Mouse (Mus musculus): Measurements from ENCODE around the gene Poll. TPM values are rescaled to one million over a fixed set of nuclear protein-coding genes. Genes with fewer than 3 reads are reported as not detected.

Poll gene
- polyA plus RNA-seq, 1 experiment from 2014 or later = 15.0 TPM

- Histone ChIP-seq H3K4me3 (no peak overlapping the region), H3K36me3 (peaks cover 43% of the 10 kb centered on the region), H3K9me3 (replicated peaks) (no peaks in the 10 kb centered on the region), H3K27me3 (replicated peaks) (no peaks in the 10 kb centered on the region), H3K9ac (no peak overlapping the region), H3K4me1 (replicated peaks) (peaks cover 62% of the 10 kb centered on the region), H3K4me2 (no peak overlapping the region), H3K27ac (ENCODE audit: poor library complexity, severe bottlenecking) (no peak overlapping the region)
- 68% methylated on average over 14 of the region's 14 CpGs for WGBS
- no peak for ATAC-seq (ENCODE audit: insufficient number of reproducible peaks, low FRiP score)
Measured at GRCm38 (mm10) chr19:45577141-45577750, 16.9 kb upstream of the Poll start.

- Histone ChIP-seq H3K36me3 (peaks cover 45% of the 10 kb centered on the region), H3K27ac (ENCODE audit: poor library complexity, severe bottlenecking) (peak overlapping the region; percentile 34), H3K9me3 (replicated peaks) (no peaks in the 10 kb centered on the region), H3K4me3 (no peak overlapping the region), H3K4me1 (replicated peaks) (peaks cover 55% of the 10 kb centered on the region), H3K27me3 (replicated peaks) (no peaks in the 10 kb centered on the region), H3K4me2 (peak overlapping the region; percentile 24), H3K9ac (peak overlapping the region; percentile 55; the same call in 1 of the 2 replicates)
- 8% methylated on average over 8 of the region's 8 CpGs for WGBS
- ATAC-seq (ENCODE audit: insufficient number of reproducible peaks, low FRiP score) = peak; percentile 40
Measured at GRCm38 (mm10) chr19:45575632-45576001, 15.3 kb upstream of the Poll start.

- peaks cover 50% of the 10 kb centered on the region for H3K4me1 ChIP-seq (replicated peaks)
- no peak overlapping the region for H3K27ac ChIP-seq (ENCODE audit: poor library complexity, severe bottlenecking)
- H3K9me3 ChIP-seq (replicated peaks) = no peaks in the 10 kb centered on the region
- H3K4me2 ChIP-seq = peak overlapping the region; percentile 24
- 30% methylated on average over 19 of the region's 19 CpGs for WGBS
- no peaks in the 10 kb centered on the region; the same call in 1 of the 2 replicates for H3K27me3 ChIP-seq (replicated peaks)
- no peak overlapping the region for H3K4me3 ChIP-seq
- no peak for ATAC-seq (ENCODE audit: insufficient number of reproducible peaks, low FRiP score)
- H3K9ac ChIP-seq = no peak overlapping the region
- peaks cover 43% of the 10 kb centered on the region for H3K36me3 ChIP-seq
Measured at GRCm38 (mm10) chr19:45574941-45575631, 14.8 kb upstream of the Poll start.

- H3K9me3 ChIP-seq (replicated peaks) = no peaks in the 10 kb centered on the region
- no peak overlapping the region for H3K4me3 ChIP-seq
- no peak overlapping the region for H3K27ac ChIP-seq (ENCODE audit: poor library complexity, severe bottlenecking)
- 50% methylated on average over 7 of the region's 7 CpGs for WGBS
- peaks cover 43% of the 10 kb centered on the region for H3K4me1 ChIP-seq (replicated peaks)
- no peaks in the 10 kb centered on the region; the same call in 1 of the 2 replicates for H3K27me3 ChIP-seq (replicated peaks)
- no peak for ATAC-seq (ENCODE audit: insufficient number of reproducible peaks, low FRiP score)
- no peak overlapping the region for H3K4me2 ChIP-seq
- H3K9ac ChIP-seq = no peak overlapping the region
- peaks cover 38% of the 10 kb centered on the region for H3K36me3 ChIP-seq
Measured at GRCm38 (mm10) chr19:45574339-45574898, 14.1 kb upstream of the Poll start.

- Histone ChIP-seq H3K36me3 (peaks cover 33% of the 10 kb centered on the region), H3K4me1 (replicated peaks) (peaks cover 38% of the 10 kb centered on the region), H3K4me2 (no peak overlapping the region), H3K27me3 (replicated peaks) (no peaks in the 10 kb centered on the region; the same call in 1 of the 2 replicates), H3K4me3 (no peak overlapping the region), H3K9me3 (replicated peaks) (no peaks in the 10 kb centered on the region), H3K27ac (ENCODE audit: poor library complexity, severe bottlenecking) (no peak overlapping the region), H3K9ac (no peak overlapping the region)
- WGBS = 13% methylated on average over 6 of the region's 6 CpGs
- peak; percentile 46; the same call in 1 of the 2 replicates for ATAC-seq (ENCODE audit: insufficient number of reproducible peaks, low FRiP score)
Measured at GRCm38 (mm10) chr19:45573861-45574267, 13.5 kb upstream of the Poll start.

- 76% methylated on average over 6 of the region's 6 CpGs for WGBS
- Histone ChIP-seq H3K27ac (ENCODE audit: poor library complexity, severe bottlenecking) (no peak overlapping the region), H3K4me3 (no peak overlapping the region), H3K36me3 (peaks cover 24% of the 10 kb centered on the region), H3K4me1 (replicated peaks) (peaks cover 38% of the 10 kb centered on the region), H3K4me2 (no peak overlapping the region), H3K27me3 (replicated peaks) (no peaks in the 10 kb centered on the region; the same call in 1 of the 2 replicates), H3K9me3 (replicated peaks) (no peaks in the 10 kb centered on the region), H3K9ac (no peak overlapping the region)
- no peak for ATAC-seq (ENCODE audit: insufficient number of reproducible peaks, low FRiP score)
Measured at GRCm38 (mm10) chr19:45573033-45573432, 12.7 kb upstream of the Poll start.

GRCm38 (mm10) chr19:45567367-45567766 is 7.0 kb upstream of the Poll start:
- 0 out of 2 replicates have a peak overlapping the region, but pooled peaks have one; percentile 8 for H3K9ac ChIP-seq
- ATAC-seq (ENCODE audit: insufficient number of reproducible peaks, low FRiP score) = no peak
- 0 out of 2 replicates have a peak, but pooled peaks cover 7% of the 10 kb centered on the region for H3K4me1 ChIP-seq (replicated peaks)
- H3K4me3 ChIP-seq = no peak overlapping the region
- no peak overlapping the region for H3K4me2 ChIP-seq
- no peaks in the 10 kb centered on the region for H3K9me3 ChIP-seq (replicated peaks)
- H3K27ac ChIP-seq (ENCODE audit: poor library complexity, severe bottlenecking) = no peak overlapping the region
- peaks cover 9% of the 10 kb centered on the region; the same call in 1 of the 2 replicates for H3K36me3 ChIP-seq
- no peaks in the 10 kb centered on the region; the same call in 1 of the 2 replicates for H3K27me3 ChIP-seq (replicated peaks)
- 40% methylated on average over 14 of the region's 14 CpGs for WGBS

GRCm38 (mm10) chr19:45565925-45566715 is 5.8 kb upstream of the Poll start:
- no peaks in the 10 kb centered on the region for H3K36me3 ChIP-seq
- no peak for ATAC-seq (ENCODE audit: insufficient number of reproducible peaks, low FRiP score)
- no peaks in the 10 kb centered on the region for H3K9me3 ChIP-seq (replicated peaks)
- H3K4me1 ChIP-seq (replicated peaks) = 0 out of 2 replicates have a peak, but pooled peaks cover 7% of the 10 kb centered on the region
- WGBS = 59% methylated on average over 15 of the region's 15 CpGs
- no peak overlapping the region for H3K4me2 ChIP-seq
- H3K27me3 ChIP-seq (replicated peaks) = no peaks in the 10 kb centered on the region; the same call in 1 of the 2 replicates
- H3K9ac ChIP-seq = no peak overlapping the region
- no peak overlapping the region for H3K27ac ChIP-seq (ENCODE audit: poor library complexity, severe bottlenecking)
- no peak overlapping the region for H3K4me3 ChIP-seq

- no peak overlapping the region for H3K4me3 ChIP-seq
- peaks cover 54% of the 10 kb centered on the region for H3K36me3 ChIP-seq
- no peak for ATAC-seq (ENCODE audit: insufficient number of reproducible peaks, low FRiP score)
- no peaks in the 10 kb centered on the region for H3K9me3 ChIP-seq (replicated peaks)
- no peaks in the 10 kb centered on the region for H3K4me1 ChIP-seq (replicated peaks)
- no peak overlapping the region for H3K9ac ChIP-seq
- no peak overlapping the region for H3K4me2 ChIP-seq
- 91% methylated on average over 11 of the region's 11 CpGs for WGBS
- peaks cover 9% of the 10 kb centered on the region; the same call in 1 of the 2 replicates for H3K27me3 ChIP-seq (replicated peaks)
- no peak overlapping the region for H3K27ac ChIP-seq (ENCODE audit: poor library complexity, severe bottlenecking)
Measured at GRCm38 (mm10) chr19:45554136-45554535, 6.2 kb downstream of the Poll start.

GRCm38 (mm10) chr19:45552187-45552586 is 8.1 kb downstream of the Poll start:
- no peak for ATAC-seq (ENCODE audit: insufficient number of reproducible peaks, low FRiP score)
- peaks cover 16% of the 10 kb centered on the region for H3K27me3 ChIP-seq (replicated peaks)
- no peaks in the 10 kb centered on the region for H3K9me3 ChIP-seq (replicated peaks)
- peaks cover 46% of the 10 kb centered on the region for H3K36me3 ChIP-seq
- H3K4me3 ChIP-seq = no peak overlapping the region
- H3K9ac ChIP-seq = no peak overlapping the region
- H3K4me2 ChIP-seq = no peak overlapping the region
- 55% methylated on average over 6 of the region's 6 CpGs for WGBS
- H3K27ac ChIP-seq (ENCODE audit: poor library complexity, severe bottlenecking) = no peak overlapping the region
- no peaks in the 10 kb centered on the region for H3K4me1 ChIP-seq (replicated peaks)

GRCm38 (mm10) chr19:45549948-45550347 is 10.4 kb downstream of the Poll start:
- ATAC-seq (ENCODE audit: insufficient number of reproducible peaks, low FRiP score) = no peak
- H3K36me3 ChIP-seq = peaks cover 28% of the 10 kb centered on the region

More at GRCm38 (mm10) chr19:45549948-45550347, 10.4 kb downstream of the Poll start:
- H3K9ac ChIP-seq = no peak overlapping the region
- no peak overlapping the region for H3K4me2 ChIP-seq
- H3K9me3 ChIP-seq (replicated peaks) = no peaks in the 10 kb centered on the region
- peaks cover 36% of the 10 kb centered on the region for H3K27me3 ChIP-seq (replicated peaks)
- WGBS = 76% methylated on average over 4 of the region's 4 CpGs
- no peak overlapping the region for H3K27ac ChIP-seq (ENCODE audit: poor library complexity, severe bottlenecking)
- no peak overlapping the region for H3K4me3 ChIP-seq
- no peaks in the 10 kb centered on the region for H3K4me1 ChIP-seq (replicated peaks)

Measured in heart, embryonic 12.5 days (tissue).